Mouse (Mus musculus): ENCODE data around the gene Rnf7.

DNA sequence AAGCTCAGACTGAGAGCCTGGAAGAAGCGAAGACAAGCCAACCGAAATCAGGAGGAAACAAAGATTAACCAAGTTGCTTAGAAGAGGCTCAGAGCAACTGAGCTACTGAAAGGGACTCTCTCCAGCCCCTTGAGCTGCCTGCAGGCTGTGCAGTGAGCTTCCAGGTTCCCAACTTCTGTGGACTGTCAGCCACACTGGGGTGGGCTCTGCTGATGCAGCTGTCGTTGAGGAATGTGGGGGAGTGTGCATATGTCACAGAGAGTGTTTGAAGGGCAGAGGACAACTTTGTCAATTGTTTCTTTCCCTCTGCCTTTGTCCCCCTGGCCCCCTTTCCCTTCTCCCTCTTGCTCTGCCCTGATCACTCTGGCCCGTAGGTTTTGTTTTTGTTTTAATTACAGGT, 25.5 kb downstream of the Rnf7 start:
- no peak for TF ChIP-seq POLR2A (IDR thresholded peaks at IDR 0.05; ENCODE audit: borderline replicate concordance, insufficient read depth, low read length)
- TF ChIP-seq CTCF (IDR thresholded peaks at IDR 0.05; ENCODE audit: borderline replicate concordance, insufficient read depth, low read depth, low read length) = no peak

All from cerebellum, adult 2 months (tissue).